Mouse (Mus musculus): Measurements from ENCODE around the gene Crct1.

Crct1 gene

DNA sequence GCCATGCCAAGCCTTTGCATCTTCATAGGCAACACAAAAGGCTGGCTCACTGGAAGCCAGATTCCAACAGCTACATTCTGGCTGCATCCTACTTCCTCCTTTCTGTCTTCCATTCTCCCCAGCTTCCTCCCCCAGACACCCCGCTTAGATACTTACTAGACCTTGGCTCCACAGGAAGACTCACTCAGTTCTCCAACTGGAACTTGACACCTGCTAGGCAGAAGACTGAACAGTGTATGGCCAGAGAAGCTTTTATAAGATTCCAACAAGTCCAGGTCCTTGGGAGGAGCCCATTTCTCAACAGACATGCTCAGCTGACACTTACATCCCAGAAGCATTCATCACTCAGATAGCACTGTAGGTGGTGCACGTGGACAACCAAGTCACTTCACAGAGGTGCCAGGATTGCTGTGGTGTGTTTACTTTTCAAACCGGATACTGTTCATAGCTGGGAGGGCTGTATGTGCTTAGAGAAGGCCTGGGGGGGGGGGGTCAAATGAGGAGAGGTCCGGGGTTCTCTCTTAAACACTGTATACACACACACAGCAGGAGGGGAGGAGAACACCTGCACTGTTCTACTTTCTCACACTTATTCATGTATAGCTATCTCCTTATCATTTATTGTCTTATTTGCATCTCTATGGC, at the start of gene Crct1:
TSS of gene Crct1 (minus strand) at position 228 of the 645 bp plus-strand sequence.
- no peak for DNase-seq (ENCODE audit: low read depth in 2 of 2, low spot score in 2 of 2)

DNA sequence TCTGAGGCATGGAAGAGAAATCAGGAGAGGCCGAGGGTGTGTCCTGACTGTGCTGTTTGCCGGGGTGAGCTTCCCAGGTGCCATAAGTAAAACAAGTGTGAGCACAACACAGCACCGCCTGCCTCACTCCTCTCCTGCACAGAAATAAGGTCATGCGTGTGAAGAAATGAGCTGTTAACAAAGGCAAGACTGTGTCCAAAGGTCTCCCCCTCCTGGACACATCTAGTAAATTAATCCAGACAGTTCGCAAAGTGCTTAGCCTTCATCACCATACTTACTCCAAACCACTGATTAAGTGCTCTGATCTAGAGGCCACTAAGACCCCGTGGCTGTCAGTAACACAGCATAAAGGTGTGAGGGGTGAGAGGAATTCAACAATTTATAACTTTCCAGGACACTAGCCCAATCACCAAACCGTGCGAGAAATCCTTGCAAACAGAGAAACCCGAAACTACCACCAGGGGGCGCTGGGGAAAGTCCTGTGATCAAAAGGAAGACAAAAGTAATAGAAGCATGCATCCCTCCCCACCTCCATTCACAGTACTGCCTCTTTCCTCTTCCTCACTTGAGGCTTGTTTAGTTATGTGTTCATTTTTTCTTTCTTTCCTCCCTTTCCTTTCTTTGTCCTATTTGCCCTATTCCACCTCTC, 37.5 kb upstream of the Crct1 start:
- no peak for DNase-seq (ENCODE audit: low read depth in 2 of 2, low spot score in 2 of 2)

DNA sequence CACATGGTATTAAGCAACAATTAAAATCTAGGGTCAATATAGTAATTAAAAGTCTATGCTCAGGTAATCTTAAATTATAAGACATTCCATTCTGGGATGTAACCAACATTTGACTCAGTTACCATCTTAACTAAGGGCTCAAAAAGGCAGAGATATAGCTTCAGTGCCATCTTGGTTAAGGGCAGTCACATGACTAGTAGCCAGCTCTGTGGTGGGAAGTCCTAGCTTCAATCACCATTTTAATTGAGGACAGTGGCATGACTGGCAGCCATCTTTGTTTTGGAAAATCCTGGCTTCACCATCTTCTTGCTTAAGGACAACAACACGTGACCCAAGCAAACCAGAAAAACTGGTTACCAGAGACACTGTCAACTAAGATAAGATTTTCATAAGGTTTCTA, 34.7 kb upstream of the Crct1 start:
- no peak for DNase-seq (ENCODE audit: low read depth in 2 of 2, low spot score in 2 of 2)

DNA sequence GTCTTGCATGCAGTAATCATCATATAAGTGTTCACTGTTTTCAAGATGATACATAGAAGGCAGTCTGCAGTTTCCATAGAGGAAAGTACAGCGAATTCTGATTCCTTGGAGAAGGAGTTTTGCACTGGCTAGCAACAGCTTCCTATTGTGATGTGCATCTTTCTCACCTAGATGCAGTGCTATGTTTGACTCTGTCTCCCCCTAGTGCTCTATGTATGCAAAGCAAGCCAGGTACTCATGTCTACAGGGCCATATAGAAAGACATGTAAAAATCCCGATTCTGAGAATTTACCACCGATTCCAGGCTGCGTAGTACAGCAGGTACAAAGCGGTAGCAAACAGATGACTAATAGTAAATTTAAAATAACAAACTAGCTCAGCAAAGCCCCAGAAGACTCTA, 16.0 kb upstream of the Crct1 start:
- DNase-seq (ENCODE audit: low read depth in 2 of 2, low spot score in 2 of 2) = no peak

DNA sequence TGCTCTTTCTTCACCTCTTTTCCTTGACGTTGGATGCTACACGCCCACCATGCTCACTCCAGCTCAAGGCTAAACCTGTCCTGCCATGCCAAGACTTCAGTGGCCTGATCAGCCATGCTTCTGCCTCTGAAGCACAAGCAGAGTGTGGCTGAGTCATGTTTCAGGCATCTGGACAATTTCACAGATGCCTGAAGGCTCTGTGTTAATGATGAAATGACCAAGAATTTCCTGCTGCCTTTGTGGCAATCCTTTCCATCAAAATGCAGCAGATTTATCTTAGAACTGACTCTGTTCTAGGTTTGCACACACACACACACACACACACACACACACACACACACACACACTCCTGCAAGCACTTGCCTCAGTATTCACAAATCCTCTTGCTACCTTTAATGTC, 10.0 kb upstream of the Crct1 start:
- no peak for DNase-seq (ENCODE audit: low read depth in 2 of 2, low spot score in 2 of 2)

DNA sequence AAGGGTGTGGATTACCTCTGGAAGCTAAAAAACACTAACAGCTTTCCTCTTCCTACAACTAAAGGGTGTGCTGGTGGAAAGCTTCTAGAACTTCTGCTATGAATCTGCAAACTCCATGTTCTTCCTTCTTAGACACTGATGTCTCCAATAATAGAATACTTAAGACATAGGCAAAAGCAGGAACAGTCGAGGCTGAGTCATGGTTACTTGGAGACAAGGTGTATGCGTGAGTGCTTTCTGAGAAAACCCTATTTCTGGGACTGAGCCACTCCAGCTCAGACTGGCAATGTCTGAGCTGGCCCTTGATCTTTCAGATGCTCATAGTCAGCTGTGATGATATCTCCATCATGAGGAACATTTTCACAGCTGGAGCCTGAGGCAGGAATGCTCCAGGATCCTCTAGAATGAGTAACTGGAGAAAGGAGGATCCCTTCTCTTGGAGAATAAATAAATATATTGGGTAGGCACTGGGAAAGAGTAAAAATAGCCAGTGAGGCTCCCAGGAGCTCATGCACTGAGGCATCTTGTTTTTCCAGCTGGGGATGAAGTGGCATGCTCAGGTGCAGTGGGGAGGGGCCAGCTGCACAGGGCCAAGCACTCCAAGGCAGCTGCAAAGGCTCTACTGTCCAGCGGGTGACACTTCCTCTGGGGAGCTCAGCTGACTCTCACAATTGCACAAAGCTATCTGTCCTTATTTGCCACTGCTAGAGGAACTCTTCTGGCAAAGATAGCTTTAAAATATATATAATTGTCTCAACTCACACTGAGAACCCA, 8.1 kb upstream of the Crct1 start:
- no peak for DNase-seq (ENCODE audit: low read depth in 2 of 2, low spot score in 2 of 2)

DNA sequence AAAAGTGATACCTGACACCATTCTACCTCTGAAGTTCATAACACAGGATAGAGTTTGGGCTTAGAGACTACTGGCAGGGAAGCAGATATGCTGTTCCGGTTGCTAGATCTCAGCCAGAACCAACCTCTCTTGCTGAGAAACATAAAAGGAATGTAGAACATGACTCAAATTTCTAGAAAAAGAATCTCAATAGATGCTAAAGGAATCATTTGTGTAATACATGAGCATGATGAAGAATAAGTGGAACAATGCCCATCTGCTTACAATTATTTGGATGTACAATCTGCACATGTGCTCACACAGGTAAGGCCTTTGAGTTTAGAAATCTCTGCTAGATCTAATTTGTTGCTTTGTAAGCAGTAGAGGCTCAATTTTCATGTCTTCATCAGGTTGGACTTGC, 5.7 kb upstream of the Crct1 start:
- DNase-seq (ENCODE audit: low read depth in 2 of 2, low spot score in 2 of 2) = no peak

DNA sequence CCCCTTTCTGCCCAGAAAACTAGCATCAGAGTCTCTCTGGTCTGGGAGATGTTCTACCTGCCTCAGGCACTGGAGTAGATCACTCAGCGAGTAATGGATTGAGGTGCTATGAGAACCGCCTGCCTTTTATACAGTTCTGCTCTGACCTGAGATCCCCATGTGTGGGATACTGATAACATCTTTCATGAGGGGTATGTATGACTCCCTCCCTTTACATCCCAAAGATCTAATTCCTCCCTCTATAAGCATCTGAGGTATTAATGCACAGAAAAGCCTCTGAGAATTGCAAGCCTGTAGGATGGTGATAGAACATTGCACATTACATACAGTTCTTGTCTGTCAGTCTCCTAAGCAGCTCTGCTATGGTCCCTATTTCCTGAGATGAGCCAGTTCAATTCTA, 3.5 kb upstream of the Crct1 start, which contains the start of gene Lce1m:
TSS of gene Lce1m (minus strand) at position 101 of the 400 bp plus-strand sequence.
- DNase-seq (ENCODE audit: low read depth in 2 of 2, low spot score in 2 of 2) = no peak

DNA sequence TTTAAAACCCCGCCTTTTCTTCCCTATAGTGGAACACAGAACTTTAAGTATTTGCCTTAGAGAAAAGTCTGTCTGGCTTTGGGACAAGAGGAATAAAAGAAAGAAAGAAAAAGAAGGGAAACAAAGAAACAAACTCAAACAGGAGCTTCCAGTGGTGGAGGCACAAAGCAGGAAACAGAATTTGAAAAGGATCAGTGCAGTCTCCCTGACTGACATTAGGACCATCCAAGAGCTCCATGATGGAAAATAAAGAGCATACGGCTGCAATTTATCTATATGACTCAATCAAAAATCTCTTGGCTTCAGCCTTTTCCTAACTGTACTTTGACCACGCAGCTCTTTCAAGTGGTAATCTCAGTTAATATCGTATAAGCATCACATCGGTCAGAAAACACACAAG, 616 bp downstream of the Crct1 start:
- DNase-seq (ENCODE audit: low read depth in 2 of 2, low spot score in 2 of 2) = no peak

DNA sequence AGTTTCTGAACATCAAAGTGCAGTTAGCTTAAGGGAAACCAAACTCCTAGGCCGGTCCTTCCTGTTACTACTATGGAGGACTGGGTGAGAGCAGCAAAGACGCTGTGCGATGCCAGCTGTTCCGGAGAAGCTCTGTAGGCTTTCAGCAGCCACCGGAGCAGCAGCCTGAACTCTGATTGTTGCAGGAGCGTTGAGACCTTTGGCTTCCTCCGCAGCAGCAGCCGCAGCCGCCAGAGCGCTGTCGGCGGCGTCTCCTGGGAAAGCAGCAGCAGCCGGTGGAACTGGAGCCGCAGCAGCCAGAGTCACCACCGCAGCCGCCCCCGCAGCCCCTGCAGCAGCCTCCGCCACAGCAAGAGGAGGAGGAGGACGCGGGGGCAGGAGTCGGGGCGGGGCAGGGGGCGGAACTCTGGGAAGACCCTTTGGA, 1.1 kb downstream of the Crct1 start:
- DNase-seq (ENCODE audit: low read depth in 2 of 2, low spot score in 2 of 2) = no peak

DNA sequence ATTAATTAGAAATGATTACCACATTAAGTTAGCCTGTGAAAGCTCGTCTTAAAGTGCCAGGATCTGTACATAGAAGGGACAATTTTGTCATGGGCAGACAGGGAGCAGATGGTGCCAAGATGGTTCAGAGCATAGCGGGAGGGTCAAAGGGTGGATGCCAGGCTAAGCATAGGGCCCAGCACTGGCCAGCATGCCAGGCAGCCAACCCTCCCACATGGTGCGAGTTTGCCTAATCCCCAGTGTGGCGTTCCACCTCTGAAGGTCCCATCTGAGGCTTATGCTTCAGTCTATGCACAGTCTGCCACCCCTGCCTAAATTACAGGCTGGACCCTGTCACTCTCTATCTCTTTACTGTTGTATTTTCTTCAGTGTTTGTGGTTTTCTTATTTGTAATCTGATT, 12.6 kb downstream of the Crct1 start:
- DNase-seq (ENCODE audit: low read depth in 2 of 2, low spot score in 2 of 2) = no peak

DNA sequence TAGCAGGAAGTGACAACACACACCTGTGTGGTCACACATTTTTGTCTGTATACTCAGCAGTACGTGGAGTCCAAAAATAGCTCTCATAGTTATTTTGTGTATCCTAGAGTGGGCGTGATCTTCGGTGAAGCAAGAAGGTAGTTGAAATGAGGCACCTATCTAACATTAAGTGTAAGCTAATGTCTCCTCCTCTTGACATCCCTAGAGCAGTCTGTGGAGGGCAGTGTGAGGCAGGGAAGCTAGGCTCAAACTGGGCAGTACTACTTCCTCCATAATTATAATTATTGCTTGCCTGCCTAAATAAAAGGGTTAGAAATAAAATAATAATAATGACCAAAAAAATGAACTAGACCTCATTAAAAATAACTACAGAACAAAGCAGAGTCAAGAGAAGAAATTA, 14.9 kb downstream of the Crct1 start:
- no peak for DNase-seq (ENCODE audit: low read depth in 2 of 2, low spot score in 2 of 2)

DNA sequence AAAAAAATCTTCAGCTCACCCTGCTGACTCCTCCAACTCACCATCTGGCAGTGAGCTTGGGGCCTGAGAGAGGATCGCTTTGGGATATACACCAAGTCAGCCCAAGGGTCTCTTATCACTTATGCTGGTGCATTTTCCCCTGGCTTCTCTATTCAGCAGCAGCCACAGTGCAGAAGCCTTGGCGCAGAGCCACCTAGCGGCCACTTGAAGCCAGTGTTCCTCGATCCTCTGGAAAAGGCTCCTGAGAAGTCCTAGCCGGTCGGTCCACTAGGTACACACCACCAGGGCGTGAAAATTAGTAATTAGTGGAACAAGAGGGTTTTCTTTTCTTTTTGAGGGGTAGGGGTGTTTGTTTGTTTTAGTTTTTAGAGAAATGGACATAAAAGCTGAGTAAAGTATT, 16.8 kb downstream of the Crct1 start:
- no peak for DNase-seq (ENCODE audit: low read depth in 2 of 2, low spot score in 2 of 2)

DNA sequence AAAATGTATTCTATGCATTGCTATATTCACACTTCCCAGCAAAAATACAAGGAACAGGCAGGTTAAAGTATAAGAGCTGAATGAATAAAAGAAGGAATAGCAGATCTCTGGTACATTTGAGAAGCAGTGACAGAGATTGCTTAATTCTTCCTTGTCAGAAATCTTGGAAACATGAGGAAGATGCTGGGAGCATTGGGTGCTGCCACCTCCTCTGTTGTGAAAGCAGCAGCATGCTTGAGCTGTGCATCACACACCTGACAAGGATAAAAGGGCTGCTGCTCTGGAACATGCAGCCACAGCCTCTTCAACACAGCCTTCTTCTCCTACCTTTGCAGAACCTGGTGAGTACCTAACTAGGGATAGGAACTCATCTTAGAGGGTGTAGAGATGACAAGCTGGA, 23.6 kb downstream of the Crct1 start, which contains the start of gene Lce3f:
TSS of gene Lce3f (plus strand) at position 301 of the 400 bp plus-strand sequence.
- DNase-seq (ENCODE audit: low read depth in 2 of 2, low spot score in 2 of 2) = no peak

DNA sequence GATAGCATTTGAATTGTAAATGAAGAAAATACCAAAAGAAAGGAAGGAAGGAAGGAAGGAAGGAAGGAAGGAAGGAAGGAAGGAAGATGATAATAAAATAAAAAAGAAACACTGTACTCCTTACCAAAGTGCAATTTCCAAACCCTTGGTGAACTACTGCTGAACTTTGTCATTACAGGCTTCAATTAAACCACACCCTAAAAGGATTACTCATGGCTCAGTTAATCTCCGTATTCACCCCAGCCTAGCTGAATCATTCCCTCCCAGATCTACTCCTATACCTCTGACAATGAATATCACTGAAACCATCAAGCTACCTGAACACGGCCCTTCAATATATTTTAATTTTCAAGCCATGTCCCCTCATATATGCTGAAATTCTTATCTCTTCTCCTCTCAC, 37.0 kb downstream of the Crct1 start:
- no peak for DNase-seq (ENCODE audit: low read depth in 2 of 2, low spot score in 2 of 2)

DNA sequence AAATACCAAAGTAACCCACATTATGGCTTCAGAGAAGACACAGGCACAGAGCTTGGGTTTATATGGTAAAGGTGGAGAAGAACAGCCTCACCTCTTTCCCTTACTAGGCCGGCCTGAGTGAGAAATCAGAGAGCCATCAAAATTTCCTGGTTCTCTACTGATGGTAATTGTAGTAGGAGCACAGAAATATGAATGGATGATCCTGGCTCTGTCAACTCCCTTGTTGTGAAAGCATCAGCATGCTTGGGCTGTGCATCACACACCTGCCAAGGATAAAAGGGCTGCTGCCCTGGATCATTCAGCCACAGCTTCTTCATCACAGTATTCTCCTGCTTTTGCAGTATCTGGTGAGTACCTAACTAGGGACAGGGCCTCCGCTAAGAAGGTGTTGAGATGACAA, 48.7 kb downstream of the Crct1 start, which contains the start of gene Lce3e:
TSS of gene Lce3e (plus strand) at position 301 of the 400 bp plus-strand sequence.
- no peak for DNase-seq (ENCODE audit: low read depth in 2 of 2, low spot score in 2 of 2)
